Mouse (Mus musculus) testis, adult 2 months (tissue): Measurements from ENCODE around the gene Fbn1.

ENCODE experiments used
- CTCF ChIP-seq: fragments of 200-500 bp; IDR thresholded peaks from 2 replicates; pipeline ENCODE4 v1.5.1; 2012; ENCODE audit warnings: low read depth, mild to moderate bottlenecking, inconsistent platforms, low read length, moderate library complexity; ENCODE audit not compliant: control insufficient read depth, insufficient read depth, insufficient replicate concordance
- POLR2A ChIP-seq: fragments of 200-500 bp; IDR thresholded peaks from 2 replicates; pipeline ENCODE4 v1.6.1; 2012; ENCODE audit warnings: low read depth, mild to moderate bottlenecking, inconsistent platforms, low read length, moderate library complexity; ENCODE audit not compliant: control insufficient read depth

GRCm38 (mm10) chr2:125476231-125476630, 31.6 kb downstream of the Fbn1 start:
- no peak for TF ChIP-seq POLR2A
- TF ChIP-seq CTCF: no peak
